Mouse (Mus musculus) gastrocnemius, postnatal 4 days (tissue): Measurements from ENCODE around the gene Csn3. TPM values are rescaled to one million over a fixed set of nuclear protein-coding genes. Genes with fewer than 3 reads are reported as not detected.

Source experiments
- DNase-seq, 2 experiments: peaks; one replicate each; pipeline ENCODE4 v3.0.0; 2021 to 2022; ENCODE audit warnings: low spot score in 2 of 2, mixed read lengths in 2 of 2
- long read RNA-seq, 2 experiments: library from polyadenylated mRNA; stranded (forward); transcript quantifications; one replicate each; pipeline ENCODE4 v2.0.0; 2021
- total RNA-seq, 2 experiments: library from RNA; stranded (reverse); gene quantifications; 2 replicates each; pipeline ENCODE4 v1.2.3; 2021

Csn3 gene
- total RNA-seq = not detected
- long read RNA-seq, experiment 1 = 0 reads
- long read RNA-seq, experiment 2 = 0 reads

- no peak for DNase-seq
Measured at GRCm38 (mm10) chr5:87925372-87925771, at the start of gene Csn3. Csn3 (plus strand) TSS chr5:87925579.

- DNase-seq = no peak
Measured at GRCm38 (mm10) chr5:87884729-87885128, 40.6 kb upstream of the Csn3 start, which contains the start of gene Odam. Odam (plus strand) TSS chr5:87885029.

GRCm38 (mm10) chr5:87931603-87932002 is 6.2 kb downstream of the Csn3 start:
- DNase-seq = no peak

GRCm38 (mm10) chr5:87940752-87941151 is 15.4 kb downstream of the Csn3 start:
- no peak for DNase-seq

- no peak for DNase-seq
Measured at GRCm38 (mm10) chr5:87942515-87942914, 17.1 kb downstream of the Csn3 start.

GRCm38 (mm10) chr5:87951836-87952235 is 26.5 kb downstream of the Csn3 start:
- no peak for DNase-seq

- DNase-seq = no peak
Measured at GRCm38 (mm10) chr5:87969201-87969600, 43.8 kb downstream of the Csn3 start, which contains the start of the genes 2310003L06Rik and Gm28434. 2310003L06Rik (plus strand) TSS chr5:87969459. Gm28434 (plus strand) TSS chr5:87969517.

GRCm38 (mm10) chr5:87979139-87979538 is 53.8 kb downstream of the Csn3 start, which contains the start of gene Cabs1:
Cabs1 (plus strand) TSS chr5:87979439.
- no peak for DNase-seq

Other genes with a start within 250 kb of the Csn3 start
- gene Csn2, start 225.9 kb upstream of the Csn3 start, total RNA-seq = not detected
- not detected for gene Csn1s2a, start 151.0 kb upstream of the Csn3 start, total RNA-seq
- not detected for gene Csn1s2b, start 117.5 kb upstream of the Csn3 start, total RNA-seq
- not detected for gene Prr27, start 99.9 kb upstream of the Csn3 start, total RNA-seq
- not detected for gene Odam, start 40.5 kb upstream of the Csn3 start, total RNA-seq
- gene 2310003L06Rik, start 43.9 kb downstream of the Csn3 start, total RNA-seq = not detected
- not detected for gene Gm28434, start 43.9 kb downstream of the Csn3 start, total RNA-seq
- not detected for gene Cabs1, start 53.9 kb downstream of the Csn3 start, total RNA-seq
- gene Smr3a, start 77.0 kb downstream of the Csn3 start, total RNA-seq = not detected
- not detected for gene Smr2, start 161.0 kb downstream of the Csn3 start, total RNA-seq
- gene Gm11116, start 186.0 kb downstream of the Csn3 start, total RNA-seq = not detected
- gene Gm11115, start 228.5 kb downstream of the Csn3 start, total RNA-seq = not detected